Mouse (Mus musculus) embryo, embryonic 10.5 days (tissue): ENCODE measurements around the gene Tpgs1.
"Not testable (repeated sequence)": the region's sequence is repeated elsewhere in the genome, so short reads cannot be mapped to it uniquely, and the experiment has no call there.

Experiments
- DNase-seq: peaks from one replicate; pipeline ENCODE4 v3.0.0-alpha.2; 2015; ENCODE audit warnings: low spot score

Gene Tpgs1

DNA sequence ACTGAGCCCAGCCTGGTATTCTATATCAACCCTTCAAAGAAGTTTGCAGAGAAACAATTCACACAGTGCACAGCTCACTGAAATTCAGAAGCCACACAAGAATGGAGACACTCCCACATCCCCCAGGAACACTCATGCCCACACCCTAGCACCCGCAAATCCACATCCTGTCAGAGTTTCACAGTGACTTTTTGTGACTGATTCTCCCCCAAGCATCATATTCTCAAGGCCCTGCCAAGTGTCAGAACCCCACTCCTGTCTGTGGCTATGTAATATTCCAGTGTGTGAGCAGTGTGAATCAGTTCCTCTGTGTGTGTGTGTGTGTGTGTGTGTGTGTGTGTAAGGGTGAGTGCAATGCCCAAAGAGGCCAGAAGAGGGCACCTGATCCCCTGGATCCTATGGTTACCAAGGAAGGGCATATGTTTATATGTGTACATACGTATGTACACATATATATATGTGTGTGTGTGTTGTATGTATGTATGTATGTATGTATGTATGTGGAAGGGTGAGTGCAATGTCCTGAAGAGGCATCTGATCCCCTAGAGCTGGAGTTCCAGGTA is 22.9 kb downstream of the Tpgs1 start:
- no peak for DNase-seq

DNA sequence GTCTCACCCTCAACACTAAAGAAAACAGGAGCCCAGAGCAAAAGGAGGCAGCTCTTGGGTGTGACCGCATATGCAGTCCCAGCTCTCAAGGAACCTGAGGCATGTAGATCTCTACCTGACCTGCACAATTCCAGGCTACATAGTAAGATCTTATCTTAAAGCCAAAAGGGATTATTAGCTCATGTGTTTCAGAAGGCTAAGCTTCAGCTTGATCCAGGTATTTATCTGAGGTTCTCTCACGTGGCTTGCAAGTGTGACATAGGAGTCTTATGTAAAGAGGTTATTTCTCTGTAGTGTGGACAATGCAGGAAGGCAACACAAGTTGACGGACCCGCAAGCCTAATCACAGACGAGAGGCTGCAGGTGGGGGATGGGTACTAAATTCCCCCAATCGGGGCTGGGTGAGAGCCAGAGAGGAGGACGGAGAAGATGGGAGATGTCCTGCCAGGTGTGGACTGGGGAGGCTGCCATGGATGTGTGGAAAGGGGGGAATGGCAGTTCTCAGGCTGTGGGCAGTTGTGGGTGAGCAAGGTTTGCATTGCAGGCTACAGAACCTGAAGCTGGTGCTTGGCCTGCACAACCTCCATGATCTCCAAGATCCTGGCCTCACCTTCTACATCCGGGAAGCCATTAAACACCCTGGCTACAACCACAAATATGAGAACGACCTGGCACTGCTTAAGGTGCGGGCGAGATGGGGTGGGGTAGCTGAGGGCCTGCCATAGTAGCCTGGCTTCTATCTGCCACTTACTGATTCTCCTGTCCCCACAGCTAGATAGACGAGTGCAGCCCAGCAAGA is 24.6 kb downstream of the Tpgs1 start:
- no peak for DNase-seq

DNA sequence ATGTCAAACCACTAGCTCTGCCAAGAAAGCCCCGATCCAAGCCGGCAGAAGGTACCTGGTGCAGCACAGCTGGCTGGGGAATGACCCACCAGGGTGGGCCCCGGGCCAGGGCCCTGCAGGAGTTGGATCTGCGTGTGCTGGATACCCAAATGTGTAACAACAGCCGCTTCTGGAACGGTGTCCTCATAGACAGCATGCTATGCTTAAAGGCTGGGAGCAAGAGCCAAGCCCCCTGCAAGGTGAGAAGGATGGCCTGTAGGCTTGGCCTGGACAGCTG is 25.1 kb downstream of the Tpgs1 start:
- no peak for DNase-seq

DNA sequence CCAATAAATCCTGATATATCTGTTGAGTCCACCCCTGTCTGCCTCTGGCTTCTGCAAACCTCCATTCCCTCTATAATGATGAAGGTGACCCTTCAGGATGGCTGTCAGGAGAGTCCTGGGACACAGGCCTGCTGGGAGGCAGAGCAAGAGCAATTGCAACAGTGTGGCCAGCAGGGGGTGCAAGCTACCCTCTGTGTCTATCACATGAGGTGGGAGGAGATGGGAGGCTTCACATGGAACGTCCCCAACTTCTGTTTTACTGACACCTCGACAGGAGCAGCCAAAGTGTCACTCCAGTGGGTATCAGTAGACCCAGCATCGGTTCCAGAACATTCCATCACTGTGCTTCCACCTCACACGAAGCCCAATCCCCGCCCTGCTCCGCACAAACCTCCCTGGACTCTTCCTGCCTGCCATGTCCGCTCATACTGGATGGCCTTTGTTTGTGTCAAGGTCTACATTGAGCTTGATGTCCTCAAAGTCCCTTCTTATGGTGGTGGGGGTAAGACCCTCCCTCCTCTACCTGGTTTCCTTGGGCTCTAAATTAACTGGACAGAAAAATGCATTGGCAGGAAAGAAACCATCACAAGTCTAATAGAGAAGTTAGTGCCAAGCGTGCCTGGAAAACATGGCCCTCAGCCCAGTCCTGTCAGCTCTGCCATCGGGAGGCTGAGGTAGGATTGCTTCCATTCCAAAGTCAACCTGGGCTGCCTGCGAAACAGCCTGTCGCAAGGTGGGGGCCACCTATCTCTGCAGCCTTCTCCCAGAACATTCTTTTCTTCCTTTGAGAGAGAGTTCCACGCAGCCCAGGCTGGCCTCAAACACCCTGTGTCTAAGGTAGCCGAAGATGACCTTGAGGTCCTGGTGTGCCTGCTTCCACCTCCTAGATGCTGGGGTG is 26.3 kb downstream of the Tpgs1 start:
- DNase-seq, result peak; percentile 85

DNA sequence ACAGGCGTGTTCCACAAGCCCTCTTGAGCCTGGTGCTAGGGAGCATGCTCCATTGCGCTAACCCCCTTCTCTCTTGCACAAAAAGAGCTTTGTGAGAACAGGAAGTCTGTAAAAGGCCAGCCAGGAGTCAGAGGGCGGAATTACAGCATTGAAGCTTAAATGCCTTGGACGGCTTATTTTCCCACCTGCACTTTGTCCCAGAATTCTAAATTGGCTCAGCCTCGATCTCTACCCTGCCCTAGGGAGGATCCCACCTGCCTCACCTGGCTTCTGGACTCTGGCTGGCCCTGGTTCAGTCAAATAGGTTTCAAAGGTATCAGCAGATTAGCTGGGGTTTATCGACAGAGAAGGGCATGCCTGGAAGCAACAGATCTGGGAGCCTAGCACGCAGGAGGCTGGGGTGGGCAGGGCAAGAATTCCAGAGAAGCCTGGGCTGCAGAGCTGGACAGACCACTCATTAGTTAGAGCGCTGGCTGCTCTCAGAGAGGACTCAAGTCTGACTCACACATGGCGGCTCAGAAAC is 27.0 kb downstream of the Tpgs1 start:
- DNase-seq, result no peak

DNA sequence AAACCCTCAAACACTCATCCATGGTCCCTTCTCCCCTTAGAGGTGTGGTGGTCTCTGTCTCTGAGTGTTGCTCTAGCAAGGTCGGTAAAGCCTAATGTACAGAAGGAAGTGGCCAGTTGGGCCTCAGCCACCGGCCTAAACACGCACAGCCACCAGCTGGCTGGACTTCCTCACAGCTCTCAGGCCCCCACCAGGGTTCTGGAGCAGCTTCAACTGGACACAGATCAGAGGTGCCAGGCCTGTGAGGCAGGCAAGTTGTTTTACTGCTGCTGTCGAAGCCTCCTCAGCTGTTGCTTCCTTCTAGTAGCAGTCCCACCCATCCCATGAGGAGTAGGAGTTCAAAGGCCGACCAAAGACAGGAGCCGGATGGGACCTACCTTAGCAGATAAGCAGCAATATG is 28.7 kb downstream of the Tpgs1 start:
- DNase-seq, result no peak

DNA sequence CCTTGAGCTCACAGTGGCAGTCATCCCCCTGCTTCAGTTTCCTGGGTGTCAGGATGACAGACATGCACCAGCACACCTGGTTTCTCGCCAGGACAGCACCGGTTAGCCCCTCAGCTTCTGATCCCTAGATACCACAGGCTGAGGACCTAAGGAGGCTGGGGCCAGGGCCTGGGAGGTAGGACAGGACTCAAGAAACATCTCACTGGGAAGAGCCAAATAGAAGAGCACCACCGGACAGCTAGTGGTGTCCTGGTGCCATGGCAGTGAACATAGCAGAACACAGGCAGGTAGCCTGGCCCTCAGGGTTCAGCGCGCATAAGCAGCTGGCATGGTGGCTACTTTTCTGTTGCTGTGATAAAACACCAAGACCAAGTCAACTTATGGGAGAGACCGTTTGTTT is 29.3 kb downstream of the Tpgs1 start:
- no peak for DNase-seq

DNA sequence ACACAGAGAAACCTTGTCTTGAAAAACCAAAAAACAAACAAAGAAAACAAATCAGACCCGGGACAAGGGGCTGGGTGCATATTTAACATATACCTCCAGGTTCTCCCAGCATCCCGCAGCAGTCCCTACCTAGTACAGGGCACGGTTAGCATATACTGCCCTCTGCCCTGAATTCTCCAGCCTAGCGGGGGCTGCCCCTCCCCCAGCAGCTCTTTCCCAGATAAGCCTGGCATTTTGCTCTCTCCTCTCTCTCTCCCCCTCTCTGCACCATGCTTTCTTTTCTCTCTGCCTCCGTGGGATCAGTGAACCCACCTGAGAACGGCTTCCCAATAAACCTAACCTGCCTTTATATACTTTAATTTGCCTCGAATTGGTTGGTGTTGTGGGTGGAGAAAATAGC is 31.5 kb downstream of the Tpgs1 start:
- no peak for DNase-seq

DNA sequence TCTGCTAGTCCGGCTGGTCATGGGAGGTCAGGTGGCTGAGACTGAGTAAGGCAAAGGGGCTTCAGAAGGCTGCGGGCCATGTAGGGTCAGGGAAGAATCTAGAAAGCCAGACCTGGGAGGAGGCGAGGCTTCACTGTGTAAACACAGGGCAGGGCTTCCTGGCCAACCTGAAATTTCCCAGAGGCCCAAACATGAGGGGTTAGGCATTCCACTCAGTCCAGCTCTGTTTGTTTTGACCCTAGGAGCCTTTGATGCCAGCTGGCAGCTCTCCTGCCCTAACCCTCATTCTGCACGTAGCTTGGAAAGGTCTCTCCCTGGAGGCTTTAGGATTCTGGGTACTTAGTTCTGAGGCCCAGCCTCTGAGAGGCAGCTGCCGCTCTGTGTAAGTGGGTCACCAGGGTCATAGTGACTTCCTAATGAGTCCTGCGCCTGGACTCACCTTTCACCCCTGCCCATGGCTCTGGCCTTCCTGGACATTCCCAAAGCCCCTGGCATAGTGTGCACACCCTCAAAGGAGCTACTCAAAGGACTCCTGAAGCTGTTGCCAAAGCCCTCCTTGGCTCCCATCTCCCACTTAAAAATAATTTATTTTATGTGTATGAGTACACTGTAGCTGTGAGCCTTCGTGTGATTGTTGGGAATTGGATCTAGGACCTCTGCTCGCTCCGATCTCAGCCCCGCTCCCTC is 32.4 kb downstream of the Tpgs1 start:
- DNase-seq, result peak; percentile 54

DNA sequence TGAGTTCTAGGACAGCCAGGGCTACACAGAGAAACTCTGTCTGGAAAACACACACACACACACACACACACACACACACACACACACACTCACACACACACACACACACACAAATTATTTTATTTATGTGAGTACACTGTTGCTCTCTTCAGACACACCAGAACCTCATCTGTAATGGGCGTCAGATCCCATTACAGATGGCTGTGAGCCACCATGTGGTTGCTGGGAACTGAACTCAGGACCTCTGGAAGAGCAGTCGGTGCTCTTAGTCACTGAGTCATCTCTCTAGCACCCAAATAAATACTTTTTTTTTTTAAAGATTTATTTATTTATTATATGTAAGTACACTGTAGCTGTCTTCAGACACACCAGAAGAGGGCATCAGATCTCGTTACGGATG is 33.8 kb downstream of the Tpgs1 start:
- not testable (repeated sequence) for DNase-seq

DNA sequence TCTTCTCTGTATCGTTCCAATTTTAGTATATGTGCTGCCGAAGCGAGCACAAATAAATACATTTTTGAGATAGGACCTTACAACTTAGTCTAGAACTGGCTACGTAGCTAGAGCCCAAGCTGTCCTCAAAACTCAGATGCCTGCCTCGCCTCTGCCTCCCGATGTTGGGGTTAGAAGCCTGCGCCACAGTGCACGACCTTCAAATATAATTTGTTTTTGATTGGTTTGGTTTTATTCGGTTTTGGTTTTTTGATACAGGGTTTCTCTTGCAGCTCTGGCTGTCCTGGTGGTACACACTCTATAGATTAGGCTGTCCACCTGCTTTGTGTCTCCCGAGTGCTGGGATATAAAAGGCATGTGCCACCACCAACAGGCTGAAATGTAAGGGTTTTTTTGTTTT is 34.4 kb downstream of the Tpgs1 start:
- DNase-seq, result no peak

DNA sequence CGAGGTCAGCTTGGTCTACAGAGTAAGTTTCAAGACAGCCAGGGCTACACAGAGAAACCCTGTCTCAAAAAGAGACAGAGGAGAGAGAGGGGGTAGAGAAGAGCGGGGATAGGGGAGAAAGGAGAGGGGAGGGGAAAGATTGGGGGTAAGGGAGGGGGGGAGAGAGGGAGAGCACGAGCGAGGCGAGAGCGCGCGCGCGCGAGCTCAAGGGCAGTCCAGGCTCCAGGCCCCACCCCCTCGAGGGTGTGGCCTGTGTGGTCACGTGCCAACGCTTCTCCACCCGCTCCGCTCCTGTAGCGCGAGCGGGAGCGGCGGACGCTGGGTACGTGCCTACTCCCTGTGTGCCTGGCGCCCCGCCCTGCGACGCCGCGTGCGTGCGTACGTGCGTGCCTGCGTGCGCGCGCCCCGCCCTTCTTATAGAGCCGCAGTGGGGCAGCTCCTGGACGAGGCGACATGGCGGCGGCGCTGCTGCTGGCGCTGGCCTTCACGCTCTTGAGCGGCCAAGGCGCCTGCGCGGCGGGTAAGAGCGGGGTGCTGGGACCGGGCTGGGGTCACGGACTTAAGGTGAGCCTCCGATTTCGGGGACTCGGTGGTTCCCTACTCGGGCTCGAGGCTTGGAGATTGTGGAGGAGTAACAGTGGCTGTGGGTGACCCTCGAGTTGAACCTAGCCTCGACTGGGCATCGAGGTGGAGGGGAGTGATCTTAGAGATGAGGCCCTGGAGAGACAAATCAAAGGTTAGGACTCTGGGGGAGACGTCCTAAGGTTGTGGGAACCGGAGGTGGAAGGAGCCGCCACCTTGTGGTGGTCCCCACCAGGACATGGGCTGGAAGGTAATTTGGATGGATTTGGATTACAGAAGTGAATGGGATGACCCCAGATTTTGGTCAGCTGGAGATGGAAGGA is 35.1 kb downstream of the Tpgs1 start, which contains the start of gene Bsg:
Bsg (plus strand) TSS at position 427 of the 905 bp plus-strand sequence.
- DNase-seq, result peak; percentile 100

DNA sequence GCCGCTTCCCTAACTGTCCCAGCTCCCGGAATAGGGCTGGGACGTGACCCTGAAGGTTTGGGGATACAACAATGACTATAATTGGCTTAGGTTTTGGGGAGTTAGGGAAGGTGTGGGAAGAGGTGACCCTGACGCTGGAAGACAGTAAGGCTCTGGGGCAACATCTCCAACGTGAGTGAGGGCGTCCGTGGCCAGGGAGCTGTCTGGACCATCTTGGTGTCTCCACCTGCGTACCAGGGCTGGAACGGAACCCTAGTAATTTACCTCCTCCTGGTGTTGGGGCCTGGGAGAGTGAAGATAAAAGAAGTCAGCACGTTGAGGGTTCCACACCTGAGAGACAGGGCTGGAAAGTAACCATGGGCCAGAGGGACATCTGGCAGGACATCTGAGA is 35.8 kb downstream of the Tpgs1 start:
- DNase-seq, result no peak

DNA sequence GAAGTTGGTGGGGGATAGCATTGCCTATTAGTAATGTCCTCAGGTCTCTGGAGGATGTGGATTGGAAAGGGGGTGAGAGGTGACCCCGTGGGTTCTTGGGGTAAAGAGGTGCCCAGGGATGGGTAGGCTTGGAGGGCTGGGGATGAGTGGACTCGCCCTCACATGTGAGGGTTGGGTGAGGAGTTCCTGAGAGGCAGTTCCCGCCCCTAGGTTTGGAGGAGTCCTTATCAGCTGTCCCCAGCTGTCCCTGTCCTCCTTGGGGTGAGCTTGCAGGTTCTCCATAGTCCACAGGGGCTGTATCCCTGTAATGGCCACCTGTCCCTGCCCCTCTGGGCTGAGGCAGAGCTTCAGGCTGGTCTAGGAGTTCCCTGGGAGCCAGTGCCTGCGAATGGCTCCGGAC is 36.8 kb downstream of the Tpgs1 start:
- no peak for DNase-seq

DNA sequence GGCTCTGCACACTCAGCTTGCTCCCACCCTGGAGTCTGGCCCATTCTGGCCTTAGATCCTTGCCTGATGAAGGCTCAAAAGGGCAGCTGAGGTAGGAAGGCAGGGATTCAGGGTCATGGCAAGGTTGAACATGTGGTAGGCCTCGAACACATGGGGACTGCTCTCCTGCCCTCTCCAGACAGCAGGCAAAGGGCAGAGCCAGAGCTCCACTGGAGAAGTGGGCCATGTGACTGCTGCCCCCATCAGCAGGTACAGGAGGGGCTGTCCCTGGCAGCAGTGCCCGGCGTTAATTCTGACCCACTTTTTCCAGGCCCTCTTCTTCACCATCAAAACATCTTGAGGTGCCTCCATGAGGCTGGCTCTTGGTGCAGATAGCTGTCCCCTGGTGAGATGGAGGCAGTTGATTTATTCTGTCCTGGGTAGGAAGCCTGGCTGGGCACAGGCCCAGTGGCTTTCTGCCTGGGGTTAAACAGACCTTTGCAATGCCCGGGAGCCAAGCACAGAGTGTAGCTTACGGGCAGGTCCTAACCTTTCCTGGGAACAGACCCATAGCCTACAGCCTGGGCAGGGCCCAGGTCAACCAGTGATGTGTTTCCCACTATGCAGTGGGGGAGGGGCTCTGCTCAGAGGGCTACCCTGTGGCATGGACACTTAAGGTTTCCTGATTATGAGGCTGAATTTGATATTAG is 37.4 kb downstream of the Tpgs1 start:
- no peak for DNase-seq

DNA sequence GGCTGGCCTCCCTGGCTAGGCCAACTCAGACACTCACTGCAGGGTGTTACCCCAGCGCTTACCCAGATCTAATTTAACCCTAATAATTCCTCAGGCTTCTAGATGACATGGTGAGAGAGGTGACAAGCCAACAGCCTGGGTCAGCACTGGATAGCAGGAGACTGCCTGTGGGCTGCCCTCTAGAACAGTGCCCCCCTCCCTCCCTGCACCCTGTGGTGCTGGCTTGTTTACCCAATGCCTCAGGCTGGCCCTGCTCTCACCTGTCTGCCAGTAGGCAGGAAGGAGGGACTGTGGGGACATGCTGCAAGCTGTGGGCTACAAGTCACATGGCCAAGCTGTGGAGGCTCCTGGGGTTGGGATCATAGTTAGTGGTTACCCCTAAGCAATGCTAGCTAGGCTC is 38.0 kb downstream of the Tpgs1 start:
- no peak for DNase-seq

DNA sequence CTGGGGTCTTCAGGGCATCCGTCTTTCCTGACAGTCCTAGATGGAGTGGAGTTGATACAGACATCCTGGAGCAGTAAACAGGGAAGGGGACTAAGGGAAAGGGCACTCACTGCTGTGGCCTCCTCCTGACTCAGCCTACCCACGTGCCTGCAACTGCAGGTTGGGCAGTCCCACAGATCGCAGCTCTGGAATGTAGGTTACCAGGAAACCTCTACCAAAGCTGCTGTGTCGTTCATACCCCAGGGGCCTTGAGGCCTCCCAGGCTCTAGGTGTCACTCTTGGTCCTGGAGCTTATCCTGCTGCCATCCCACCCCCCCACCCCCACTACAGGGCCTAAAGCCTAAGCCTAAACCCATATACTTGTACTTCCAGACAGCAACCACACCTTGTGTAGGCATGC is 38.6 kb downstream of the Tpgs1 start:
- DNase-seq, result no peak

DNA sequence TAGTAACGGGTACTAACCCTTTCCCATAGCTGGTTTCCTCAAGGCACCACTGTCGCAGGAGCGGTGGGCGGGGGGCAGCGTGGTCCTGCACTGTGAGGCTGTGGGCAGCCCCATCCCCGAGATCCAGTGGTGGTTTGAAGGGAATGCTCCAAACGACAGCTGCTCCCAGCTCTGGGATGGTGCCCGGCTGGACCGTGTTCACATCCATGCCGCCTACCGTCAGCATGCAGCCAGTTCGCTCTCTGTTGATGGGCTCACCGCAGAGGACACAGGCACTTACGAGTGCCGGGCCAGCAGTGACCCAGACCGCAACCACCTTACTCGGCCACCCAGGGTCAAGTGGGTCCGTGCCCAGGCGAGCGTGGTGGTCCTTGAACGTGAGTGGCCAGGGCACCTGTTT is 39.5 kb downstream of the Tpgs1 start:
- no peak for DNase-seq

DNA sequence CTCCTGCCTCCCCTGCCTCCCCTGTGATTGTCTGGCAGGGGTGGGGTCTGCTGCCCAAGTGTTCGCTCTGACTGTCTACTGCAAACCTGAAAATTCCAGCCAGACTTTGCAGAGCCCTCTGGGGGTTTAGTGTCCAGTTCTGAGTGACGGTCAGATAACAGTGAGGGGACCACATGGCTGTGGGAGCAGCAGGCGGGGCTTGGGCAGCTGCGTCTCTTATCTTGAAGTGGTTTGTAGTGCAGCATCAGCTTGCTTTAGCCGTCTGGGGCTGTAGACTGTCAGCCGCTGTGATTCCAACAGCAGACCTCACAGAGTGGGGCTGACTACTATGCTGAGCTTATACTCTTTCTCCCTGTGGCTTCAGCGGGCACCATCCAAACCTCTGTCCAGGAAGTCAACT is 40.1 kb downstream of the Tpgs1 start:
- DNase-seq, result no peak

DNA sequence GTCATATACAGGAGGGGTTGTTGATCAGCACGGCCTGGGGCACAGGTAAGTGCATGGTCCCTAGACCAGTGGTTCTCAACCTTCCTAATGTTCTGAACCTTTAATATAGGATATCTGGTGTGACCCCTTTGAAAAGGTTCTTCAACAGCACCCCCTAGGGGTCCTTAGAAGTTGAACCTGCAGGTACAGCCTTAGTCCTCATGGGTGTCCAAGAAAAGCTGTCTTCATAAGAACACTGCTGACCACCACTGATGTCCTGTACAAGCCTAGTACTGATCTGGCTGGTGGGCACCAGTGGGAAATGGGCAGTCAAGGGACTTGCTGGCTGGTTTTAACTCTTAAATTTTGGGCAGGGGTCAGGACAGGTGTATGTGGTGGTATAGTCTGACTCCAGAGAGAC is 42.9 kb downstream of the Tpgs1 start:
- peak; percentile 53 for DNase-seq
